Mouse (Mus musculus): ENCODE measurements around the gene Pou3f4.
"Not testable (repeated sequence)": the region's sequence is repeated elsewhere in the genome, so short reads cannot be mapped to it uniquely, and the experiment has no call there.

The Pou3f4 gene

GRCm38 (mm10) chrX:110814151-110814571, at the start of gene Pou3f4:
Pou3f4 (plus strand) TSS chrX:110814280.
- no peak for DNase-seq (ENCODE audit: low spot score in 2 of 2)

GRCm38 (mm10) chrX:110765939-110766338, 48.1 kb upstream of the Pou3f4 start:
- DNase-seq (ENCODE audit: low spot score in 2 of 2), result no peak

DNA sequence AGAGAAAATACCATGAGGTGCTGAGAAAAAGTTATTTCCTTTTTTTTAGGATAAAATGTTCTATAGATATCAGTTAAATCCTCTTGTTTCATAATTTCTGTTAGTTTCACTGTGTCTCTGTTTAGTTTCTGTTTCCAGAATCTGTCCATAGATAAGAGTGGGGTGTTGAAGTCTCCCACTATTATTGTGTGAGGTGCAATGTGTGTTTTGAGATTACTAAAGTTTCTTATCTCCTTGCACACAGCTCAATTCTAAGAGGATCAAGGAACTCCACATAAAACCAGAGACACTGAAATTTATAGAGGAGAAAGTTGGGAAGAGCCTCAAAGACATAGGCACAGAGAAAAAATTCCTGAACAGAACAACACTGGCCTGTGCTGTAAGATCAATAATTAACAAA, 39.3 kb upstream of the Pou3f4 start:
- not testable (repeated sequence) for DNase-seq (ENCODE audit: low spot score in 2 of 2)

GRCm38 (mm10) chrX:110802502-110802901, 11.6 kb upstream of the Pou3f4 start:
- DNase-seq (ENCODE audit: low spot score in 2 of 2), result no peak

- DNase-seq (ENCODE audit: low spot score in 2 of 2), result no peak
These were observed 4.0 kb upstream of the Pou3f4 start for GRCm38 (mm10) chrX:110810001-110810578.

DNA sequence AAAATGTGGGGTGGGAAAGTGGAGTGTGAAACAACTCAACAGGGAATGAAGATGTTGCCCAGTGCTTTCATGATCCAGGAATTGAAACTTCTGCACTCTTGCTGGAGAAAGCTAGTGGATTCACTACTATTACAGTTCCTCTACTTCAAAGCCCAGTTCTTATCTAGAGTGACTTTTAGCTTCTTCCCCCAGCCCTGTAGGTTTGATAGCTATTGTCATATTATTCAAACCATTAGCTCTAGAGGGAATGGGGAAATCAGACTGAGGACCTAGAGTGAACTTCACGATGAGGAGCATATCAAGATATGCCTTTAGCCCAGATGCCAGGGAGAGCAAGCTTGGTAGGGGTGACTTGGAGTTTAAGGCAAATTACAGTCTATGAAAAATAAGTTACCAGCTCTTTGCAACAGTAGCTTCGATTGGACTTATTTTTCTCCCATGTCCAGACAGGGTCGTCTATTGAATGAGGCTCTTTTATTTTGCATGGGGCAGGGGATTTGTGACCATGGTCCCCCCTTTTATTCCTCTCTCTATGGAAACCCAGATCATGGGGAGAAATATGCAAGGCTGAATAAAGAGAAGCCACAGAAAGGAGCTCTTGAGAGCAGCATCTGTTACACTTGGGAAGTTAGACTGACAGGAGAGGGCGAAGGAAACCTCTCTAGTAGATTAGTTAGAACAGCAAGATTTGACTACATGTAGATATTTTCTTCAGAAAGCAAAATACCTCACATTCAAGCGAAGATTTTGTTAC, 3.1 kb upstream of the Pou3f4 start:
- no peak for DNase-seq (ENCODE audit: low spot score in 2 of 2)

DNA sequence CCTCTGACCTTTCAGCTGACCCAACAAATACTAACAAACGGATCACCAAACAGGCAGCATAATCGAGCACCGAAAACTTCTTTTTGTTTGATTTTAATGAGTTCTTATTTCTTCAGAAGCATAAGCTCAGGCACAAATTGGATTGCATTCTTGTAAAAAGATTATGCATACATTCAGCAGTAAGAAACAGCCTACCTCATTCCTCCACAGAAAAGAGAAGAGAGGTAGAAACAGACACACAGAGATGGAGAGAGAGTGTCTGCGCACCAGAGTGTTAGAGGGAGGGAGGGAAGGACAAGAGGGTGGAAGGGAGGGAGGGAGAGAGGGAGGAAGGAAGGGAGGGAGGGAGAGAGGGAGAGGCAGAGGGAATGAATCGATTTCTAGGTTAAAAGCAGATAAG, 2.0 kb upstream of the Pou3f4 start:
- no peak for DNase-seq (ENCODE audit: low spot score in 2 of 2)

DNA sequence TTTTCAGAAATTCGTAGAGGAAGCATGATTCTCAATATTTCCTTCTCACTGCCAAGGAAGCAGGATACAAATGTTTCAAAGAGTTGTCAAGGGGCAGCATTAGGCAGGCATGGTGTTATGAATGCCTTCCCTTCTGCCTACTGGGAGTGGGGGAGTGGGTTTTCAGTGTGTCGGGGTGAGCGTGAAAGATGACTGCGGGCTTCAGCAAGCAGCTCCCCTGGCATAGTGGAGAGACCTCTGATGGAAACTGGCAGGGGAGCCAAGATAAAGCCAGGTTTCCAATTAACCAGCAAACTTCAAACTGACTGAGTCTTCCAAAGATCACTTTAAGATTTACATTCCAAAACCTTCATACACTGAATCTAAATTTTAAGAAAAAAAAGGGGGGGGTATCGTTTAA, 679 bp upstream of the Pou3f4 start:
- no peak for DNase-seq (ENCODE audit: low spot score in 2 of 2)

DNA sequence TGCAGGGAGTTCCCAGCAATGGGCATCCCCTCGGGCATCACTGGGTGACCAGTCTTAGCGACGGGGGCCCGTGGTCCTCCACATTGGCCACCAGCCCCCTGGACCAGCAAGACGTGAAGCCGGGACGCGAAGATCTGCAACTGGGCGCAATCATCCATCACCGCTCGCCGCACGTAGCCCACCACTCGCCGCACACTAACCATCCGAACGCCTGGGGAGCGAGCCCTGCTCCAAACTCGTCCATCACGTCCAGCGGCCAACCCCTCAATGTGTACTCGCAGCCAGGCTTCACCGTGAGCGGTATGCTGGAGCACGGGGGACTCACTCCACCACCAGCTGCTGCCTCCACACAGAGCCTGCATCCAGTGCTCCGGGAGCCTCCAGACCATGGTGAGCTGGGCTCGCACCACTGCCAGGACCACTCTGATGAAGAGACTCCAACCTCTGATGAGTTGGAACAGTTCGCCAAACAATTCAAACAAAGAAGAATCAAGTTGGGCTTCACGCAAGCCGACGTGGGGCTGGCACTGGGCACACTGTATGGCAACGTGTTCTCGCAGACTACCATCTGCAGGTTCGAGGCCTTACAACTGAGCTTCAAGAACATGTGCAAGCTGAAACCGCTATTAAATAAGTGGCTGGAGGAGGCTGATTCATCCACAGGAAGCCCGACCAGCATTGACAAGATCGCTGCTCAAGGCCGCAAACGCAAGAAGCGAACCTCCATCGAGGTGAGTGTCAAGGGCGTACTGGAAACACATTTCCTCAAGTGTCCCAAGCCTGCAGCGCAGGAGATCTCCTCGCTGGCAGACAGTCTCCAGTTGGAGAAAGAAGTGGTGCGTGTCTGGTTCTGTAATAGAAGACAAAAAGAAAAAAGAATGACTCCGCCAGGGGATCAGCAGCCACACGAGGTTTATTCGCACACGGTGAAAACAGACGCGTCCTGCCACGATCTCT, 790 bp downstream of the Pou3f4 start:
- no peak for DNase-seq (ENCODE audit: low spot score in 2 of 2)

GRCm38 (mm10) chrX:110815549-110815930, 1.5 kb downstream of the Pou3f4 start:
- DNase-seq (ENCODE audit: low spot score in 2 of 2), result no peak

DNA sequence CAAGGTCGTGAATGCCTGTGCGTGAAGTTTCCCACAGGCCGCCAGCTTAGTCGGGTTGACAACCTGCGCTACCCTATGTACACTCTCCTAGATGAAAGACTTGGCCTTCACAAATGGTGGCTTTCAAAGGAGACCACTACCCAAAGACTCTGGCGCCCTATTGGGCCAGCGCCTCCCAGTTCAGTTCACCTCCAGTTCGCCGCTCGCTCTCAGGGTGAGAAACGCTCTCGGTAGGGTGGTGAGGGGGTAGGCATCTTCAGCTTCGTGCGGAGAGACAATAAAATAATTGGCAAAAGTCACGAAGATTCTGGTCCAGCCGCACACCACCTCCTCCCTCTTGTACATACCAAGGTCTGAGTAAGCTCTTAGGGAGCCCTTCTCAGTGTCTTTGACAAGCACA, 2.5 kb downstream of the Pou3f4 start:
- no peak for DNase-seq (ENCODE audit: low spot score in 2 of 2)

DNA sequence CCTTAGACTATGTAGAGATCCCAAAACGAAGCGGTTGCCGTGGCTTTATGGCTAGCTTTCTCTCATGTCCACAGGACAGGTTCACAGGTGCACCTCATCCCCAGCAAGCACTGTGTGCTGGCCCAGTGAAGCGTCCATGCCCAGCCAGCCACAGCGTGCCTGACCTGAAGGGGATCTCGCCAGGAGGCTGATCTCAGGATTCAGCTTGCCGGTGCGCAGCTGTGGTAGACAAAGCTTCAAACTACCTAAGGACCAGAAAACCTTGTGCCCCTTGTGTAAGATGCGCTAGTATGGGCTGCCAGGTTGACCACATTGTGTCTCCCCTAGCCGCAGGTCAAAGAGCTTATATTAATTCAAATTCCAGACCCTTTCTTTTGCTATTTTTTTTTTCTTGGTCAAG, 3.1 kb downstream of the Pou3f4 start:
- DNase-seq (ENCODE audit: low spot score in 2 of 2), result no peak

GRCm38 (mm10) chrX:110837450-110837849, 23.4 kb downstream of the Pou3f4 start:
- DNase-seq (ENCODE audit: low spot score in 2 of 2), result no peak

GRCm38 (mm10) chrX:110851300-110851699, 37.2 kb downstream of the Pou3f4 start:
- no peak for DNase-seq (ENCODE audit: low spot score in 2 of 2)

All from urinary bladder, adult 18-20 months (tissue).